Mouse (Mus musculus): ENCODE data around the gene Lrrn4cl.
"Not testable (repeated sequence)": the region's sequence is repeated elsewhere in the genome, so short reads cannot be mapped to it uniquely, and the experiment has no call there.

The Lrrn4cl gene

DNA sequence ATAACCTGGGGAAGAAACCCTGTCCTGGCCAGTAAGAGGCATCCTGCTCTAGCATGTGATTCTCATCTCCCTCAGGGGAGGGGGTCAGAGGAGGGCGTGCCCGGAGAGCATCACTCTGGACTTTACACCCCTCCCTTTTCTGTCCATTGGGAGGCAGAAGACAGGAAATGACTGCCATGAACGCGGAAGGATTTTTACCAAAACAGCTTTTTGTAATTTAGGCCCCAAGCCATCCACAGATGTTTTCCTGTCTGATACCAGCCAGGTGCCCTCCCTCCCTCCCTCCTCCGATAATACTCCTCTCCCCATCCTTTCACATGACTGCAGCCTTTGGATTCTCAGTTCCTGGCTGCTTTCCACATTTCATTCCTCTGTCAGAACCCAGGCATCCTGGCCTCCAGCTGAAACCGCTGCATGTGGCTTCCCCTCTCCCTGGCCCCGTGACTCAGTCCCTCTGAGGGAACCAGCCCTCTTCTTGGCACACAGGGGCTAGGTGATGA is at the start of gene Lrrn4cl:
Gene Lrrn4cl, plus strand, starts transcription at position 367 of the 500 bp plus-strand sequence.
- peak; percentile 36 for DNase-seq

DNA sequence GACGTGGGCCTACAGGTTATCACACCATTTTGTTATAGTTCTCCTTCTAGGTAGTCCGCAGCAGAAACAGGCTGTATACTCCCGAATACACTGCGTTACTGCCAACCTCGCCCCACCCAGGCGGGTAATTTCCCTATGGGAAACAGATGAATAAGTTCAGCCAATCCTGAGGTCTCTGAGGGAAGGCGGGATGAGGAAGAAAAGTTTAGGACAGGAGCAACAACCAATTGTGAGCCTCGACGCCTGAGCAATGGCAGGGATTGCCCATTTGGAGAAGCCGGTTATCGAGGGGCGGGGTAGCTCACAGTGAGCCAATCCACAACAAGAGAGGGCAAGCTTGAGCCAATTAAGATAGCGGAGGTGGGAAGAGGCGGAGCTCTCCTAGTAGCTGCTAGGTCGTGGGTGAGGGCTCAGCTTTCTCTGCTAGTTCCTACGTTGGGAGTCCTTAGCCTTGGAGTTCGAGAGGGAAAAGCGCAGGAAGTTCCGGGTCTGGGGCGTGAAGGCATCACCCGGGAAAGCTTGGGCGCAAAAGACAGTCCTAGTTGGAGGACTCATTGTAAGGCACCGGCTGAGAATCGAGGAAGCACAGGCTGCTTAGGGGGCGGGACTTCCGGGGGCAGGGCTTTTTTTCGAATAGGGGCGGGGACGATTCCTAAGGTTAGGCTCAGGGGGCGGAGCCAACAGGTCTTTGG is 48.3 kb upstream of the Lrrn4cl start, which contains the start of gene Zbtb3:
Gene Zbtb3, plus strand, starts transcription at position 426 of the 692 bp plus-strand sequence.
- peak; percentile 99 for DNase-seq

DNA sequence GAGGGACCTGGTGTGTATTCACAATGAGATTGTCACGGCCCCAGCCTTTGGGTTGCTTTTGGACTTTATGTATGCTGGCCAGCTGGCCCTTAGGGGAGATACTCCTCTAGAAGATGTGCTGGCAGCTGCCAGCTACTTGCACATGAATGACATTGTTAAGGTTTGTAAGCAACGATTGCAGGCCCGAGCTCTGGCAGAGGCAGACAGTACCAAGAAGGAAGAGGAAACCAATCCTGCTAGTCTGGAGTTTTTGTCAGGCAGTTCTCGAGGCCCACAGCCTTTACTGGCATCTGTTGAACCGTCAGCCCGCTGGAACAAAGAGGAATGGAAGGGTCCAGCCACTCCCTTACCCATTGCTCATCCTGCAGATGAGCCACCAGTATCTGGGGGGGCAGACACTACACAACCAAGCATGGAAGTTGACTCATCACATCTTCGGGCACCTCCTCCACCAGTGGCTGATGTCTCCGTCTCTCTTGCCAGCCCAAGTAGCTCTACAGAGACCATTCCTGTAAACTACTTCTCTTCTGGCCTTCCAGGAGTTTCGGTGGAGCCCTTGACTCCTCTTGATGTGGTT is 47.3 kb upstream of the Lrrn4cl start:
- no peak for DNase-seq

DNA sequence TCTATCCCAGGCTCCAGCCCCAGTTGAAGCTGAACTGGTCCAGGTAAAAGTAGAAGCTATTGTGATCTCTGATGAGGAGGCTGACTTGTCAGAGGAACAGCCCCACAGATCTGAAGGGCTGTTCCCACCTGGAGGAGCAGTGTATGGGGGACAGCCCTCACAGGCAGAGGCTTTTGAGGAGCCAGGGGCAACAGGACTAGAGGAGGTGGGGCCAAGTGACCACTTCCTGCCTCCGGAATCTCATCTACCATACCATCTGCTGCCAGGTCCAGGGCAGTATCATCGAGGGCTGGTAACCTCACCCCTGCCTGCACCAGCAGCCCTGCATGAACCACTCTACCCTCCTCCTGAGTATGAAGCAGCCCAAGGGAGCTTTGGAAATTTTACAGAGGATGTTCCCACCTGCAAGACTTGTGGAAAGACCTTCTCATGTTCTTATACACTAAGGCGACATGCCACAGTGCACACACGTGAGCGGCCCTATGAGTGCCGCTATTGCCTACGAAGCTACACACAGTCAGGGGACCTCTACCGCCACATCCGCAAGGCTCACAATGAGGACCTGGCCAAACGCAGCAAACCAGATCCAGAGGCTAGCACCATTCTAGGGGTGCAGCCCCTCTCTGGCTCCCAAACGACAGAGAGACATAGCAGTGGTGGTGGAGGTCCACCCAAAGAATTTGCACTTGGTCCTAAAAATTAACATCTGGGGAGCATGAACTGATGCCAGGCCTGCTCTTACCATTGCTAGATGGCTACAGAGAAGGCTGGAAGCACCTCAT is 46.5 kb upstream of the Lrrn4cl start:
- no peak for DNase-seq

DNA sequence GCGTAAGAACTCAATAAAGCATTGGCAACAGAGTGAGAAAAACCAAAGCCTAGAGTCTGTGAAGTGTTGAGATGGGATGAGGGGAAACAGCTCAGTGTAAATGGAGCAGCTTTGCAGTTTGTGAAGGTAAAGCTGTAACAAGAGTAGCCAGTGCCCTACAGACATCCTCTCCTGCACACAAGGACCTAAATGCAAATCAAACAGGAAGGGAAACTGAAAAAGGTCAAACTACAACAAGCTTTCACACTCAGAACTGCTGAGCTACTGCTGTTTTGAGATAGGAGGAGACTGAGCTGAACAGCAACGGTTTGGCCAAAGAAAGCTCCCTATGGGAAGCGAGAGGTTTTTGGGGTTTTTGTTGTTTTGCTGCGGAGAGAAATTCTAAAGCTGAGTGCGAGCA is 43.8 kb upstream of the Lrrn4cl start:
- no peak for DNase-seq

DNA sequence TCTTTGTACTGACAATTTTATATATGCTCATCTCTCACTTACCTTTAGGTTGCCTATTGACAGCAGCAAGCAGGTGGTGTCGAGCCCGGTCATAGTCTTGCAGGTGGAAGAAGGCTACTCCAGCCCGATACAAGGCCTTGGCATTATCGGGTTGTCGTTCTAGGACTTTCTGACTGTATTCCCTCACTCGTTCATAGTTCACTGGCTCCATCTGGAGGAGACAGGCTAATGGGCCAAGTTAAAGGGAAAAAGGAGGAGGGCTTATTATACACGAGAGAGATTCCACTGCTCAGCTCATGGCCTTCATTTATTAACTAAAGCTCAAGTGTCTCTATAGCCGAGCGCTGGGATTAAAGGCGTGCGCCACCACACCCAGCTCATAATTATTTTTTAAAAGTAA is 34.8 kb upstream of the Lrrn4cl start:
- no peak for DNase-seq

DNA sequence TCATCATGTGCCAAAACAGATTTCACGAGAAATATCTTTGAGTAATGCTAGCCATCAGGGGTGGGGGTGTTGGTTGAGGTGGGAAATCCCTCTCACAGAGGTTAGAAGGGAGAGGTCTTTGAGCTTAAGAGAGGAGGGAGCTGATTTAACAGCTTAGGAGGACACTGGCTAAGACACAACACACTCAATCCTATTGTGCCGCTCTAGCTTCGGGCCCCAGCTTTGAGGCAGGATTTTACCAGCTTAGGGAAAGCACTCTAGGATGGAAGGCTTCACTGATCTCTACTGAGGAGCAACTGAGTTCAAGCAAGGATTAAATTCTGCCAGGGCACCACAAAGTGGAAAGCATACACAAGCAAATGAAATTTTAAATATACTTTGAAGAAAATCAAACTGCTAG is 33.6 kb upstream of the Lrrn4cl start:
- no peak for DNase-seq

DNA sequence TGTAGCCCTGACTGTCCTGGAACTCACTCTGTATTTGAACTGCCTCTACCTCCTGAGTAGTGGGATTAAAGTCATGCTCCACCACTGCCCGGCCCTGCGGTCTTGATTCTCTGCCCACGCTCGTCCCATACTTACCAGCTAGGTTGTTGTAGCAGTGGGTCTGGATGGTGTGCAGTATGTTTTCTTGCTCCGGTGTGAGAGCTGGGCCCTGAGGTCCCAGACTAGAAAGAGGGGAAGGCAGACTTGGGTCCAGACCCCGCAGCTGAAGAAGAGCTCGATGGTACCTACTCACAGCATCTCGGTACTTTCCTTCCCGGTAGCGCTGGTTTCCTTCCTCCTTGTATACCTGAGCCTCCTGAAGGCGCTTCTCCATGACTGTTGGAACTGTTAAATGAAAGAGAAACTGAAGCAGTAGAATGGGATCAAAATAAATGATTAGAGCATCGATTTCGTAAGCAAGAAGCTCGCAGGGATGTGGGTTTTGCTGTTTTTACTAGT is 32.2 kb upstream of the Lrrn4cl start:
- DNase-seq: no peak

DNA sequence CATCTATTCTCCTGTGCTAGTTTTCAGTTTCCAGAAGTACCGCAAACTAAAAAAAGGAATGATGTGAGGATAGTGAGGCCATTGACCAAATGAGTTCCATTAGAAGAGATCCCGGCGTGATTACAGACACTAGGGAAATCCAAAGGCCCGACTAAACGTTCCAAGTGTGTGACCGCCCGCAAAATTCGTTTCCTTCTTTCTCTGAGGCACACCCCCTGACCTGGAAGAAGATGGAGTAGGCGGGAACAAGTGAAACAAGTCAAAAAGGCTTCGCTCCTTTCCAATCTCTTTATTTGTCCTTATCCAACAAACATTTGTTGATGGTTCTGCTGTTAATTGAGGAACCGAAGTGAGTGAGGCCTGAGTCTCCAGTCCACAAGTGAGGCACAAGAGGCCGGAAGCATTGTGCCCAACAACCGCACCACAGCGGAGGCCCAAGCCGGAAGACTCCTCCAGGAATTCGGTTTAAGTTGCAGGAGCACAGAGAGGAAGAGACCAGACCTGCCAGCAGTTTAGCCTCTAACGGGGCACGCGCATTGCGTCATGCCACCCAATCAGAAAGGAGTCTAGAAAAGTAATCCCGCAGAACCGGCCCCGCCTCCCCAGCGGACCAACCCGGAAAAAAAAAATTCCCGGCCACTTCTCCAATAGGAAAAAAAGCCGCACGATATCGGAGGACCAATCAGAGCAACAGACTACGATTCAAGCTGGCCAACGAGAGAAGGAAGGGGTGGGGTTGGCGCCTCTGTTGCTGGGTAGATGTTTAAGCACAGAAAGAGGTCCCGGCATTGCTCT is 31.6 kb upstream of the Lrrn4cl start, which contains the start of gene Ttc9c:
Gene Ttc9c, minus strand, starts transcription at position 533 of the 795 bp plus-strand sequence.
- peak; percentile 99 for DNase-seq

DNA sequence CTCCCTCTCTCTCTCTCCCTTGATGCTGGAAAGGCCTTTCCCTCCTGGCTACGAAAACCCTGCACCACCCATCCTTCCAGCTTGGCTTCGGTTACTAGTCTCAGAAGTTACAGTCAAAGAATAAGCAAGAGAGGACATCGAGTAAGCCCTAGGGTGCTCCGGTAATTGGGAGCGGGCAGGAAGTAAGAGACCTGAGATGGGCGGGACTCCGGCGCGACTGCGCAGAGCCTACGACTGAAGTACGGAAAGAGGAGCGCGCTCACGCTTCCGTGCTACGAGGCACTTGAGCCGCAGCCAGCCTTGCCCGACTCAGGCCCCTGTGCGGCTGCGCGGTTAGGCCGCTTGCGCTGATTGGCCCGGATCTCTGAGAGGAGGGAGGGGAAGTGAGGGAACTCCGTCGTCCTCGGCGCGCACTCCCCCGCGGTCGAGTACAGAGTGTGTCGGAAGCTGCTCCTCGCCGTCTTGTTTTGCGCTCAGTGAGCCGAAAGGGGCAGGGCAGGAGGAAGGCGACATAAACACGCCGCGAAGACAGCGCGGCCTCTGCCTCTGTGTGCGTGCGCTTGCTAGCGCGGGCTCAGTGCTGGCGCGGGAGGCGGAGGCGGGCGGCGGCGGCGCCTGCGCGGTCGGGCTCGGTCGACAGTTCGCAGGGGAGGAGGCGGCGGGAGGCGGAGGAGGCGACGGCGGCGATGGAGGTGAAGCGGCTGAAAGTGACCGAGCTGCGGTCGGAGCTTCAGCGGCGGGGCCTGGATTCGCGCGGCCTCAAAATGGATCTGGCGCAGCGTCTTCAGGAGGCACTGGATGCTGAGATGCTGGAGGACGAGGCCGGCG is 30.8 kb upstream of the Lrrn4cl start, which contains the start of gene Hnrnpul2:
Gene Hnrnpul2, plus strand, starts transcription at position 415 of the 828 bp plus-strand sequence.
- peak; percentile 99 for DNase-seq

DNA sequence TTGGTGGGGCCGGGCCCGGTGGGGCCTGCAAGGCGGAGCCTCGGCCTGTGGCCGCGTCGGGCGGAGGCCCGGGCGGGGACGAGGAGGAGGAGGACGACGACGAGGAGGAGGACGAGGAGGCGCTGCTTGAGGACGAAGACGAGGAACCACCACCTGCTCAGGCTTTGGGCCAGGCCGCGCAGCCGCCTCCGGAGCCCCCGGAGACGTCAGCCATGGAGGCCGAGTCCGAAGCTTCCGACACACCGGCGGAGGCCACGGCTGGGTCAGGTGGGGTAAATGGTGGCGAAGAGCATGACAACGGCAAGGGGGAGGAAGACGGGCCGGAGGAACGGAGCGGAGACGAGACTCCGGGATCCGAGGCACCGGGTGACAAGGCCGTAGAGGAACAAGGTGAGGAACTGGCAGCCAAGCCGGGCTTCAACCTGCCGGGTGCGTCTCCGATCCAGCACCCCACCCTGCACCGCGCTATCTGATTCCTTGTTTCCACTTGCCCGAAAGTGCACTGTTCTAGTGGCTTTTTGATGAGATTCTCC is 30.1 kb upstream of the Lrrn4cl start:
- DNase-seq: peak; percentile 28

DNA sequence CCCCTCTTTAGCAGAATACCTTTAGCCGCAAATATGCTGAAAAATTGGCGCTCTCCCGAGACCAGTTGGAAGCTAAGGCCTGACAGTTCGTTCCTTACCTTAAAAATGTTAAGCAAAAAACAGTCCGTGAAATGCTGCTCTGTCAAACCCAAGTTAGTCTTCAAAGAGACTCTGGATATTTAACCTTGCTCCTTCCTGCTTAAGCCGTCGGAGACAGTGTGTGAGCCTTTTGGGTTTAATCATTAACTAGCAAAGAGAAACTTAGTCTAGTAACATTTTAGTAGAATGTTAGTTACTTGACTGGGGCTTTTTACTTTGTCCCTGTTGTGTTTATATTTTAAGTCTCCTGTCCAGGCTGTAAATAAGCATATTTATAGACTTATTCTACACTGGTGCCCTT is 29.4 kb upstream of the Lrrn4cl start:
- DNase-seq: no peak

DNA sequence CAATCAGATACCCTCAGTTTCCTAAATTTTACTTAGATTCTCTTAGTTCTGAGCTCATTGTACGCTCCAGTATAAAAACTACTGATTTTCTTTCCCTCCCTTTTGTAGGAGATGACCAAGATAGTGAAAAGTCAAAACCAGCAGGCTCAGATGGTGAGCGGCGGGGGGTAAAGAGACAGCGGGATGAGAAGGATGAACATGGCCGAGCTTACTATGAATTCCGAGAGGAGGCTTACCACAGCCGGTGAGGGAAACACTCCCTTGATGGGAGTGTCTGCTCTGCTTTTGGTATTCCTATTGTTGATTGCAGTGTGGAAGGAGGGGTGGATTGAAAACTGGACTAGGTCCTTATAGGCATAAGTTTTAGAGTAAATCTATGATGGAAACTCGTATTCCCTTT is 27.9 kb upstream of the Lrrn4cl start:
- DNase-seq: no peak

DNA sequence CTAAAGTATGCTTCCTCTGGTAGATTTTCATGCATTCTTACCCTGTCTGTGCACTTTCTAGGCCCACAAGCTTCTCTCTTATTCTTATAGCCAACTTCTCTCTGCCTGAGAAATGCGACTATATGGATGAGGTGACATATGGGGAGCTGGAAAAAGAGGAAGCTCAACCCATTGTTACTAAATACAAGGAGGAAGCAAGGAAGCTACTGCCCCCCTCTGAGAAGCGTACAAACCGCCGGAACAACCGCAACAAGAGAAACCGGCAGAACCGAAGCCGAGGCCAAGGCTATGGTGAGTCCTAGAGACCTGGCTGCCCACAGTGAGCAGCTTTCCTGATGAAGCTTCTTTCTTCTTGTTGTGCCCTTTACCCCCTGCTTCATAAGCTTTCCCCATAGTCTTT is 20.9 kb upstream of the Lrrn4cl start, which contains the start of gene AC129217.1:
Gene AC129217.1, plus strand, starts transcription at position 114 of the 400 bp plus-strand sequence.
- DNase-seq: peak; percentile 38

DNA sequence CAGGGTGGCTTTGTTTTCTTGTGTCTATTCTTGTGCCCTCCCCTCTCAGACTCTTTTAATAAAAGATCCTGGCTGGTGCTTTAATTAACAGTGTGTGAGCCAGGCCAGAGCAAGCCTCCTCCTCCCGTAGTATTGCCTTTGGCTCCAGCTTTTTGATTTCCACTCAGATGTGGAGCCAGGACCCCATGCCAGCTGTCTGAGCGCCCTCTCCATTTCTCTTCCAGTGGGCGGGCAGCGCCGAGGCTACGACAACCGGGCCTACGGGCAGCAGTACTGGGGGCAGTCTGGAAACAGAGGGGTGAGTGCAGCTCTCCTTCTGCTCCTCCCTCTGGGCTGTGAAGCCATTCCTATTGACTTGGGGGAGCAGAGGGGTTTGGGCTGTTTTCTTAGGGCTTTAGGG is 19.9 kb upstream of the Lrrn4cl start:
- DNase-seq: no peak

DNA sequence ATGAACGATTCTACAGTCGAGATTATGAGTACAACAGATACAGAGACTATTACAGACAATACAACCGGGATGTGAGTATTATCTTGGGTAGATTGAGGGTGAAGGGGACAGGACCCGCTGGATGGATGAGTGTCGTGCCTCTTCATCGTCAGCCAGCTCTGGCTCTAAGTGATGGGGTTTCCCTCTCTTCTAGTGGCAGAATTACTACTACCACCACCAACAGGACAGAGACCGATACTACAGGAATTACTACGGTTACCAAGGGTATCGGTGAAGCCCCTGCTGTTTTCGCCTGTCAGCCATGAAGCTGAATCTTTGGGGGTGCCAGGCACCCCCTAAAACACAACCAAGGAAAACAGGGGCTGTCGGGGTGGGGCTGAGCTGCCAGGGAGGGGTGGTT is 19.3 kb upstream of the Lrrn4cl start:
- no peak for DNase-seq

DNA sequence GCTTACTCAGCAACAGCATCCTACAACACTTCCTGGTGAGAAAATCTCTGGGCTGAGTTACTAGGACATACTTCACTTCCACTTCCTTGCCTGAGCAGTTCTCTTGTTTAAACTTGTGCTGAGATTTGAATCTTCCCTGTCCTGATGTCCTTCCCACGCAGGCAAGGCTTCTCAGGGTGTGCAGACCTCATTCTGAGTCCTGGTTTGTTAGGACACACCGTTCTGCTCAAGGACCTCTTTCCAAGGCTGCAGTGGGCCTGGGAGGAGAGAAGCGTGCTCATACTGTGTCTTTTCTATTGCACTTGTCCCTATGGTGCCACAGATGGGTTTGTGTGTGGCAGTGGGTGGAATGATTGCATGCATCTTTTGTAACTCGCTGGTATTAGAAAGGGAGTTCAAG is 17.6 kb upstream of the Lrrn4cl start:
- no peak for DNase-seq

DNA sequence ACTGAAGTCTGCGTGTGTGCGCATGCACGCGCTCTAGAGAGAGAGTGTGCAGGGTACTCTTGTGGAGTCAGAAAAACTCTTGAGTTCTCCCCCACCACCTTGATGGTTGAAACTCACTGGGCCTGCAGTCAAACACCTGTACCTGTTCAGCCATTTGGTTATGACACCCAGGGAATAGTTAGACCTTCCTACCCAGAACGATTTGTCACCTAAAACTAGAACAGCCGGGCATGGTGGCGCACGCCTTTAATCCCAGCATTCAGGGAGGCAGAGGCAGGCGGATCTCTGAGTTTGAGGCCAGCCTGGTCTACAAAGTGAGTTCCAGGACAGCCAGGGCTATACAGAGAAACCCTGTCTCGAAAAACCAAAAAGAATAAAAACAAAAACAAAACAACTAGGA is 14.2 kb upstream of the Lrrn4cl start:
- not testable (repeated sequence) for DNase-seq

DNA sequence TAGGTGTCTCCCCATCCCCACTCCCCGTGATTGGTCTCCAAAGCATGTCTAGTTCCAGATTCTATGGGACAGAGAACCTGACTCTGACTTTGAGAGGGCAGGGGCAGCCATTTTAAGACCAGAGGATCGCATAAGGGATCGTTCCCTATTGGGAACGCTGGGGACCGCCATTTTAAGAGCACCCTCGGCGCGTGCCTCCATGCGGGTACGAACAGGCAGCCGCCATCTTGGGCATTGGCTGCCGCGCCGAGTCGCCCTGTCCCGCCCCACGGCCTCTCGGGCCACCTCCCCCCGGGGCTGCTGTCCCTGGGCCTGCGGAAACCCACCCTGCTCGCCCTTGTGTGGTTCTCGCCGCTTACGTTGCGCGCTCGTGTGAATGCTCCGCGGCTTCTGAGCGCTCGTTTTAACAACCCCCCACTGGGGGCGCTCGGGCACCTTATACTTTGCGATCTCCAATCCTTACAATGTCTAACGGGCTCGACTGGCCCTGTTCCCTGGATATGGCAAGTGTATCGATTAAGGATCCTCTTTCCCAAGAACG is 13.2 kb upstream of the Lrrn4cl start, which contains the start of gene Bscl2:
Gene Bscl2, plus strand, starts transcription at position 217 of the 541 bp plus-strand sequence.
- peak; percentile 90 for DNase-seq

DNA sequence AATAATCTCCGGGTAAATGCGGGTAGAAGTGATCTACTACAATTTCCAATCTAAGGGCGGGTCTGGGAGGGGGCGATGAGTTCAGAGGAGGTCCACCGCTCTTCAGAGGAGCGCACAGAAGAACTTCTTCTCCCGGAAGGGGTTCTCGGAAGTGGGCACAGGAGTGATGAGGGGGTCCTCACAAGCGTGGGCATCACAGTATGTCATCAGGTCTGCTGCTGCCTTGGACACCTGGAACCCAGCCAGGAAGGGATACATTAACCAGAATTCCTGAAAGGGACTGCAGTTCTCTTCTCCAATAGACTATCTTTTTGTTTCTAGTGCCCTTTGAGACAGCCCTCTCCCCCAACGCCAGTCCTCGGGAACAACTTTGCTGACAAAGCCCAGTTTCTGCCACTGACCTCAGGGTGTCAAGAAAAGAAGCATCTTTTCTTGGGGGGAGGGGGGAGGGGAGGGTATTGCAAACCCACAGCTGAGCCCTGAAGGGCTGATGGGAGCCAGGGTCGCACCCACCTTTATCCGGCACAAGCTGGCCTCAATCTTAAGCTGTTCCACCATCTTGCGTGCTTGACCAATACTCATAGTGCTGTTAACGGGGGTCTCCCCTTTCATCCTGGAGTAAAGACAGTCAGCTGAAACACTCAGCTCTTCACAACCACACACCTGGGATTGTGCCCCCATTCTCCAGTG is 12.4 kb upstream of the Lrrn4cl start:
- peak; percentile 36 for DNase-seq

All from lung, postnatal 36 days (tissue).